In the genomic region with DNA sequence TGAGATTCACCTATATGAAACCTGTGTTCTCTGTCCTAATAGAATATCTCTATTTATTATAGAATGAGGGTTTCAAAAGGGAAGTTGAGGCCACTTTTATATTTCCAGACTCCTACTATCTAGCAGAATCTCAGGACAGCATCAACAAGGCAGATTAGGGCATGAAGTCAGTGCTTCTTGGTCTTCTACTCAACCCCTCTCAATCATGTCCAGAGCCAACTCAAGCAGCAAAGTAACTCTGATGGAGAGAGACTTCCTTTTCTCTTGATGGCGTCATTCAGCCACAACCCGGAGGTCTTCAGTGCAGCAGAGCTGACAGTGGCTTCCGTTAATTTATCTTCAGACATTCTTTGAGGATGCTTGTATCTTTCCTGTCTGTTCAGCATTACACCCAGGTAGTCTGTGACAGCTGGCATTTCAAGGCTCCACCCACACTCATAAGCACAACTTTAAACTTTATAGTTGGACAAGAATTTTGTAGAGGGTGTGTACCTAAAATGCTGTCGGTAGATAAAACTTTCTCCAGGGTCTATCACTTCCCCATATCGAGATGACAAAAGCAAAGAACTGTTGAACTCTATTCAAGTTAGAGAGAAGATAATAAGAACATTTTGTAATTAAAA, we compare ENCODE assay signal across 19 mouse cellular contexts. TPM values are rescaled to one million over a fixed set of nuclear protein-coding genes. Genes with fewer than 3 reads are reported as not detected.
DNase-seq lines count a peak whose midpoint lies in the region; ATAC-seq lines count a peak whose summit lies in the region.
"Had no signal": no experiment of that assay in that cellular context is flagged by ENCODE, and none has a peak within 500 bp of the region (broad histone marks: within the 10 kb centered on the region; RNA-seq: fewer than 3 reads in every experiment).

No protein-coding gene starts in this region.

- H3K4me1 ChIP-seq in liver, embryonic 13.5 days (replicated peaks) = peaks cover 8% of the 10 kb centered on the region
- 0 out of 2 replicates have a peak, but pooled peaks cover 2% of the 10 kb centered on the region for H3K4me1 ChIP-seq in liver, embryonic 11.5 days (replicated peaks; ENCODE audit: control insufficient read depth, insufficient read depth, low read length)
- H3K4me1 ChIP-seq in forebrain, embryonic 16.5 days (replicated peaks; ENCODE audit: control insufficient read depth, insufficient read depth, low read length) = no peaks in the 10 kb centered on the region
- H3K4me1 ChIP-seq: limb, embryonic 12.5 days; neural tube, embryonic 13.5 days had no signal

- no peak for DNase-seq in liver, embryonic 13.5 days
- no peak for DNase-seq in liver, embryonic 11.5 days (ENCODE audit: low spot score)
- DNase-seq in naive thymus-derived CD4-positive, alpha-beta T cell, adult 2 months (ENCODE audit: low read depth) = peak; percentile 80
- peak; percentile 48 for DNase-seq in thymus, postnatal 4 days
- DNase-seq in adrenal gland, postnatal 4 days (ENCODE audit: low spot score in 2 of 2) = no peak
- no peak for DNase-seq in right cerebral cortex, postnatal 4 days
- DNase-seq: adrenal gland, postnatal 25 days; cerebellum, postnatal 10 days; gastrocnemius, postnatal 14 days; heart, postnatal 4 days; lung, adult 18-20 months; retina, postnatal 1 day had no signal

- no peak overlapping the region for H3K27ac ChIP-seq in liver, embryonic 13.5 days
- no peak overlapping the region for H3K27ac ChIP-seq in liver, embryonic 11.5 days (ENCODE audit: low read depth, low read length)
- no peak overlapping the region for H3K27ac ChIP-seq in forebrain, embryonic 16.5 days (ENCODE audit: low read length)
- H3K27ac ChIP-seq: limb, embryonic 12.5 days; neural tube, embryonic 13.5 days had no signal

- H3K4me3 ChIP-seq in liver, embryonic 13.5 days (replicated peaks) = no peak overlapping the region
- no peak overlapping the region for H3K4me3 ChIP-seq in liver, embryonic 11.5 days (ENCODE audit: low read depth, low read length)
- H3K4me3 ChIP-seq in forebrain, embryonic 16.5 days (replicated peaks; ENCODE audit: low read length) = no peak overlapping the region
- H3K4me3 ChIP-seq: erythroblast, embryonic 14.5 days; heart, embryonic 12.5 days; limb, embryonic 12.5 days; neural tube, embryonic 13.5 days had no signal

- no peak overlapping the region for H3K9ac ChIP-seq in liver, embryonic 13.5 days
- H3K9ac ChIP-seq in liver, embryonic 11.5 days (ENCODE audit: low read depth, low read length) = no peak overlapping the region
- H3K9ac ChIP-seq in forebrain, embryonic 16.5 days (replicated peaks; ENCODE audit: low read depth, low read length) = no peak overlapping the region
- H3K9ac ChIP-seq: heart, embryonic 12.5 days; limb, embryonic 12.5 days; neural tube, embryonic 13.5 days had no signal

- ATAC-seq in liver, embryonic 13.5 days (ENCODE audit: low read depth) = peak; percentile 43; the same call in 1 of the 2 replicates
- no peak for ATAC-seq in liver, embryonic 11.5 days (replicated peaks; ENCODE audit: low FRiP score)
- ATAC-seq in erythroblast, adult 5-6 weeks (replicated peaks; ENCODE audit: low FRiP score, poor library complexity, severe bottlenecking) = 0 out of 2 replicates have a peak, but pooled peaks have one; percentile 32
- no peak for ATAC-seq in forebrain, embryonic 16.5 days
- ATAC-seq: midbrain, embryonic 16.5 days had no signal

- H3K4me2 ChIP-seq in liver, embryonic 13.5 days = no peak overlapping the region
- H3K4me2 ChIP-seq in liver, embryonic 11.5 days = no peak overlapping the region
- H3K4me2 ChIP-seq in forebrain, embryonic 16.5 days (ENCODE audit: low read length) = no peak overlapping the region
- H3K4me2 ChIP-seq: heart, embryonic 12.5 days; limb, embryonic 12.5 days; neural tube, embryonic 13.5 days had no signal

- H3K9me3 ChIP-seq in liver, embryonic 13.5 days (replicated peaks) = no peaks in the 10 kb centered on the region
- H3K9me3 ChIP-seq in liver, embryonic 11.5 days (ENCODE audit: control insufficient read depth, low read length) = no peaks in the 10 kb centered on the region
- H3K9me3 ChIP-seq in forebrain, embryonic 16.5 days (ENCODE audit: control insufficient read depth, low read length) = no peaks in the 10 kb centered on the region
- H3K9me3 ChIP-seq: heart, embryonic 12.5 days; limb, embryonic 12.5 days; neural tube, embryonic 13.5 days had no signal

- WGBS in liver, embryonic 13.5 days (ENCODE audit: insufficient replicate concordance) = 37% methylated on average over 5 of the region's 5 CpGs
- 59% methylated on average over 5 of the region's 5 CpGs for WGBS in liver, embryonic 11.5 days
- 94% methylated on average over 5 of the region's 5 CpGs for WGBS in forebrain, embryonic 16.5 days

- peaks cover 19% of the 10 kb centered on the region for H3K36me3 ChIP-seq in liver, embryonic 13.5 days
- no peaks in the 10 kb centered on the region; the same call in 1 of the 2 replicates for H3K36me3 ChIP-seq in liver, embryonic 11.5 days (ENCODE audit: control insufficient read depth, insufficient read depth, low read length)
- H3K36me3 ChIP-seq in forebrain, embryonic 16.5 days (ENCODE audit: control insufficient read depth, insufficient read depth) = no peaks in the 10 kb centered on the region
- H3K36me3 ChIP-seq: limb, embryonic 12.5 days; neural tube, embryonic 13.5 days had no signal

- H3K27me3 ChIP-seq in liver, embryonic 13.5 days = no peaks in the 10 kb centered on the region
- H3K27me3 ChIP-seq in liver, embryonic 11.5 days (replicated peaks; ENCODE audit: control insufficient read depth, insufficient read depth, low read length) = no peaks in the 10 kb centered on the region
- no peaks in the 10 kb centered on the region for H3K27me3 ChIP-seq in forebrain, embryonic 16.5 days (replicated peaks; ENCODE audit: control insufficient read depth, insufficient read depth, low read length)
- H3K27me3 ChIP-seq: heart, embryonic 12.5 days; limb, embryonic 12.5 days; neural tube, embryonic 13.5 days had no signal

RNA-seq across cellular contexts. Expression of a gene that starts 52.5 kb away (rescaled TPM):
- polyA plus RNA-seq in liver, embryonic 13.5 days (2015; fragmentation: Nextera tagmentation; extraction: Ambion mirVana) = 15.1 and 19.5 TPM in 2 replicates
- polyA plus RNA-seq in liver, embryonic 11.5 days (2014; fragmentation: Nextera tagmentation; extraction: Ambion mirVana) = 25.9 and 28.1 TPM in 2 replicates
- 59.9 and 67.5 TPM in 2 replicates for total RNA-seq in erythroblast, adult 5-6 weeks (2015; ENCODE audit: low replicate concordance)
- 36.5 and 44.4 TPM in 2 replicates for total RNA-seq in erythroblast, adult 5-6 weeks (2017; ENCODE audit: low replicate concordance)
- polyA plus RNA-seq in forebrain, embryonic 16.5 days (2015; fragmentation: Nextera tagmentation; extraction: Ambion mirVana) = 1.3 and 2.0 TPM in 2 replicates
- total RNA-seq in adrenal gland, postnatal 4 days (2021) = 10 to 100 TPM; 29.4 to 33.4 TPM

Comparison
In these comparisons a context has a peak if more than half of its experiments do, and no peak if none do; other contexts are left out.
1. ATAC-seq: peak in liver, embryonic 13.5 days (single experiment) and erythroblast, adult 5-6 weeks (single experiment); none in liver, embryonic 11.5 days (single experiment) and forebrain, embryonic 16.5 days (single experiment).
2. DNase-seq: peak in naive thymus-derived CD4-positive, alpha-beta T cell, adult 2 months (single experiment) and thymus, postnatal 4 days (single experiment); none in liver, embryonic 13.5 days (single experiment), liver, embryonic 11.5 days (single experiment), adrenal gland, postnatal 4 days (0 of 2) and right cerebral cortex, postnatal 4 days (single experiment).